Mouse (Mus musculus): ENCODE data around the gene Alox8. TPM values are rescaled to one million over a fixed set of nuclear protein-coding genes. Genes with fewer than 3 reads are reported as not detected.

The Alox8 gene
- polyA plus RNA-seq, 1 experiment from 2014 or later: 0.15 TPM

DNA sequence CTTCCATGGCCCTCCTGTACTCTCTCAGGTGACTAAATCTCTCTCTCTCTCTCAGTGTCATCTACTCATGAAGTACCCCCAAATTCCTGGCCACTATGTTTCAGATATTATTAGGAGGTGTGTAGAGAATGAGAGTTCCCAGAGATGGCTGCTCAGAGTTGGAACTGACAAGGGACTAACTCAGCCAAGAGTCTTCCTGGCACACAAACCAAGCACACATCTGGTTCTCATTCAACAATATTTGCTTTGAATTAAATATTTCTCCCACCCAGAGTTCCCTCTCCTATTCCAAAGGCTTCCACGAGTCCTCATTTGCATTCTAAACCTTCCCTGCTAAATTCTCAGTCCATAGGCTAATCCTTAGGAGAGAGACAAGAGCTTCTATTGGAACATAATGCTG lies 28.1 kb upstream of the Alox8 start:
- Histone ChIP-seq H3K9me3 (ENCODE audit: control insufficient read depth, low read length) (no peaks in the 10 kb centered on the region), H3K4me1 (replicated peaks; ENCODE audit: control insufficient read depth, insufficient read depth, low read length) (no peaks in the 10 kb centered on the region), H3K27ac (ENCODE audit: low read depth) (no peak overlapping the region), H3K36me3 (ENCODE audit: control insufficient read depth, insufficient read depth, low read length) (no peaks in the 10 kb centered on the region), H3K4me2 (ENCODE audit: low read length) (no peak overlapping the region), H3K9ac (ENCODE audit: low read length) (no peak overlapping the region), H3K27me3 (replicated peaks; ENCODE audit: control insufficient read depth, insufficient read depth, low read length) (0 out of 2 replicates have a peak, but pooled peaks cover 7% of the 10 kb centered on the region), H3K4me3 (ENCODE audit: low read depth, low read length) (no peak overlapping the region)
- ATAC-seq (replicated peaks; ENCODE audit: low FRiP score, low TSS enrichment, low read depth) (no peak), DNase-seq (ENCODE audit: low spot score) (no peak)
- WGBS: 84% methylated on average over 1 of the region's 1 CpGs

DNA sequence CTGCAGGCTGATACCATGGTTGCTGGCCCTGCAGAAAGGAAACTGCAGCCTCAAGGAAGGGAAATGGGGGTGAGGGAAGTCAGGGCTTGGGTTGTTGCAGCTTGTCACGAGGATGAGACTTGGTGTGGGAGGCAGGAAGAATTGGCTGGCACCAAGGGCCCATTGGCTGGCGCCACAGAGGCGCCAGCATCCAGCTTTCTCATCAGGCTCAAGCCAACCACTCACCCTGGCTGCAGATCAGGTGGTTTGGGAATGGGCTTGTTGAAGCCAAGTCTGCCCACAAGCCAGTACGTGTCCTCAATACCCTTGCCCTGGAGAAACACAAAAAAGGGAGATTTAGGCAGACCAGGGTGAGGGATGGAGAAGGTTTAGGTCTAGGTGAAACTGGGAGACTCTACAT lies 25.5 kb upstream of the Alox8 start:
- Histone ChIP-seq H3K9me3 (ENCODE audit: control insufficient read depth, low read length) (no peaks in the 10 kb centered on the region), H3K36me3 (ENCODE audit: control insufficient read depth, insufficient read depth, low read length) (no peaks in the 10 kb centered on the region), H3K27ac (ENCODE audit: low read depth) (no peak overlapping the region), H3K27me3 (replicated peaks; ENCODE audit: control insufficient read depth, insufficient read depth, low read length) (0 out of 2 replicates have a peak, but pooled peaks cover 7% of the 10 kb centered on the region), H3K4me3 (ENCODE audit: low read depth, low read length) (no peak overlapping the region), H3K9ac (ENCODE audit: low read length) (no peak overlapping the region), H3K4me2 (ENCODE audit: low read length) (no peak overlapping the region), H3K4me1 (replicated peaks; ENCODE audit: control insufficient read depth, insufficient read depth, low read length) (no peaks in the 10 kb centered on the region)
- WGBS: 82% methylated on average over 4 of the region's 4 CpGs
- ATAC-seq (replicated peaks; ENCODE audit: low FRiP score, low TSS enrichment, low read depth) (no peak), DNase-seq (ENCODE audit: low spot score) (no peak)

DNA sequence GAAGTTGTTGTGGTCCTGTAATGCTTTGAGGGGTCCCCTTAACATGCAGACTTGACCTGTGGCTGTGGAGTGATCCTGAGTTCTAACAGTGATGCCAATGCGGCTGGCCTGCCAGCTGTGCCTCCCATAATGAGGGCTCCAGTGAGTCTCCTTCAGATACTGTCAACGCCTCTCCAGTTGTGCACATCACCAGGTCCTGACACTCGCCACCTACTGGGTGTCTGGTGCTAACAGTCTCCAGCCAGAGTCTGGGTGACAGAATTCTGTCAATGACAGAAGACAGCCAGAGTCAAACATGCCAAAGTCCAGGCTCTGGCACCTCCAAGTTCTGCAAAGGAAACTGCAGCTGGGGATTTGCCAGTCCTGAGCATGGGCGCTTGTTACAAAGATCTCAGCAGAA lies 23.4 kb upstream of the Alox8 start:
- H3K27me3 ChIP-seq (replicated peaks; ENCODE audit: control insufficient read depth, insufficient read depth, low read length): no peaks in the 10 kb centered on the region
- no peak overlapping the region for H3K4me2 ChIP-seq (ENCODE audit: low read length)
- DNase-seq (ENCODE audit: low spot score) (no peak), ATAC-seq (replicated peaks; ENCODE audit: low FRiP score, low TSS enrichment, low read depth) (no peak)
- no peak overlapping the region for H3K9ac ChIP-seq (ENCODE audit: low read length)
- 69% methylated on average over 4 of the region's 4 CpGs for WGBS
- H3K9me3 ChIP-seq (ENCODE audit: control insufficient read depth, low read length): no peaks in the 10 kb centered on the region
- H3K4me1 ChIP-seq (replicated peaks; ENCODE audit: control insufficient read depth, insufficient read depth, low read length): no peaks in the 10 kb centered on the region
- no peaks in the 10 kb centered on the region for H3K36me3 ChIP-seq (ENCODE audit: control insufficient read depth, insufficient read depth, low read length)
- no peak overlapping the region for H3K27ac ChIP-seq (ENCODE audit: low read depth)
- no peak overlapping the region for H3K4me3 ChIP-seq (ENCODE audit: low read depth, low read length)

DNA sequence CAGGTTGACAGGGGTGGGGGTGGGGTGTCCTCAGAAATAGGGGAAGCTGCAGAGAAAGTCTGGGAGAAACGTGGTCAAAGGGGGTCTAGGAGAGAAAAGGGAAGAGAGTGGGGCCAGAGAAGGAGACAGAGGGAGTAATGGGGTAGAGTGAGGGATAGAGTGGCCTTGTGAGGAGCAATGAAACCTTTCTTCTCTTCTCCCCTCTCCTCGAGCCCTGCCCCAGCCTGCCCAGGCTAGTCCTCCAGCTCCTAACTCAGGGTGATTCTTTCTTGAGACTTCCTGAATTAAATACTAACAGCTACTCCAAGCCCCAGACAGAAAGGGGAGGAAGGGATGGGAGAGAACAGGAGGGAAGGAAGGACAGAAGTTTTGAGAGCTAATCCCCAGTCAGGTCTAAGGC lies 21.0 kb upstream of the Alox8 start:
- no peak overlapping the region for H3K4me2 ChIP-seq (ENCODE audit: low read length)
- no peak overlapping the region for H3K27ac ChIP-seq (ENCODE audit: low read depth)
- no peak overlapping the region for H3K9ac ChIP-seq (ENCODE audit: low read length)
- H3K4me1 ChIP-seq (replicated peaks; ENCODE audit: control insufficient read depth, insufficient read depth, low read length): no peaks in the 10 kb centered on the region
- no peaks in the 10 kb centered on the region for H3K27me3 ChIP-seq (replicated peaks; ENCODE audit: control insufficient read depth, insufficient read depth, low read length)
- no peaks in the 10 kb centered on the region for H3K9me3 ChIP-seq (ENCODE audit: control insufficient read depth, low read length)
- no peak overlapping the region for H3K4me3 ChIP-seq (ENCODE audit: low read depth, low read length)
- WGBS: 33% methylated on average over 2 of the region's 2 CpGs
- ATAC-seq (replicated peaks; ENCODE audit: low FRiP score, low TSS enrichment, low read depth): no peak
- no peak for DNase-seq (ENCODE audit: low spot score)
- no peaks in the 10 kb centered on the region for H3K36me3 ChIP-seq (ENCODE audit: control insufficient read depth, insufficient read depth, low read length)

DNA sequence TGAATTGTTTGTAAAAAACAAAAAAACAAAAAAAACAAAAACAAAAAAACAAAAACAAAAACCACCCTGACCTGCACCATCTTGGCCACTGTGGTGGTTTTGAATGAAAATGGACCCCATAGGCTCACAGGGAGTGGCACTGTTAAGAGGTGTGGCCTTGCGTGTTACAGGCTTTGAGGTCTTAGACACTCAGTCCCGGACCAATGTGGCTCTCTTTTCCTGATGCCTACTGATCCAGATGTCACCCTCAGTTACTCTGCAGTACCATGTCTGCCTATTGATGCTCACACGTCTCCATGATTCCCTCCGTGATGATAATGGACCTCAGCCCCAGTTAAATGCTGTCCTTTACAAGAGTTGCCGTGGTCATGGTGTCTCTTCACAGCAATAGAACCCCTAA lies 19.8 kb upstream of the Alox8 start:
- H3K4me1 ChIP-seq (replicated peaks; ENCODE audit: control insufficient read depth, insufficient read depth, low read length): no peaks in the 10 kb centered on the region
- no peak overlapping the region for H3K9ac ChIP-seq (ENCODE audit: low read length)
- no peak overlapping the region for H3K27ac ChIP-seq (ENCODE audit: low read depth)
- H3K36me3 ChIP-seq (ENCODE audit: control insufficient read depth, insufficient read depth, low read length): no peaks in the 10 kb centered on the region
- no peak overlapping the region for H3K4me3 ChIP-seq (ENCODE audit: low read depth, low read length)
- no peaks in the 10 kb centered on the region for H3K9me3 ChIP-seq (ENCODE audit: control insufficient read depth, low read length)
- WGBS: 83% methylated on average over 5 of the region's 5 CpGs
- no peak overlapping the region for H3K4me2 ChIP-seq (ENCODE audit: low read length)
- ATAC-seq (replicated peaks; ENCODE audit: low FRiP score, low TSS enrichment, low read depth): no peak
- DNase-seq (ENCODE audit: low spot score): no peak
- H3K27me3 ChIP-seq (replicated peaks; ENCODE audit: control insufficient read depth, insufficient read depth, low read length): no peaks in the 10 kb centered on the region

DNA sequence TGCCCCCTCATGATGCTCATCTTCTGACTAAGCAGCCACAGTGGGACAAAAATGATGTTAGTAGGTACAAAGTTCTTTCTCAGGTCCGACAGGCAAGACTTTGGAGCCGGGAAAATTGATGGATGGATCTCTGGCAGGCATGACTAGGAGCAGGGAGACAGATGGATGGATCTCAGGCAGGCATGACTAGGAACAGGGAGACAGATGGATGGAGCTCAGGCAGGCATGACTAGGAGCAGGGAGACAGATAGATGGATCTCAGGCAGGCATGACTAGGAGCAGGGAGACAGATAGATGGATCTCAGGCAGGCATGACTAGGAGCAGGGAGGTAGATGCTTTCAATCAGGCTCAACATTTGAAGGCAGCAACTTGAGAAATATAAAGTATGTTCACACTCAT lies 13.8 kb upstream of the Alox8 start:
- H3K36me3 ChIP-seq (ENCODE audit: control insufficient read depth, insufficient read depth, low read length): no peaks in the 10 kb centered on the region
- no peak overlapping the region for H3K4me3 ChIP-seq (ENCODE audit: low read depth, low read length)
- no peak overlapping the region for H3K4me2 ChIP-seq (ENCODE audit: low read length)
- ATAC-seq (replicated peaks; ENCODE audit: low FRiP score, low TSS enrichment, low read depth) (no peak), DNase-seq (ENCODE audit: low spot score) (no peak)
- H3K27ac ChIP-seq (ENCODE audit: low read depth): no peak overlapping the region
- no peaks in the 10 kb centered on the region for H3K4me1 ChIP-seq (replicated peaks; ENCODE audit: control insufficient read depth, insufficient read depth, low read length)
- H3K27me3 ChIP-seq (replicated peaks; ENCODE audit: control insufficient read depth, insufficient read depth, low read length): no peaks in the 10 kb centered on the region
- 24% methylated on average over 2 of the region's 2 CpGs for WGBS
- H3K9me3 ChIP-seq (ENCODE audit: control insufficient read depth, low read length): no peaks in the 10 kb centered on the region
- no peak overlapping the region for H3K9ac ChIP-seq (ENCODE audit: low read length)

DNA sequence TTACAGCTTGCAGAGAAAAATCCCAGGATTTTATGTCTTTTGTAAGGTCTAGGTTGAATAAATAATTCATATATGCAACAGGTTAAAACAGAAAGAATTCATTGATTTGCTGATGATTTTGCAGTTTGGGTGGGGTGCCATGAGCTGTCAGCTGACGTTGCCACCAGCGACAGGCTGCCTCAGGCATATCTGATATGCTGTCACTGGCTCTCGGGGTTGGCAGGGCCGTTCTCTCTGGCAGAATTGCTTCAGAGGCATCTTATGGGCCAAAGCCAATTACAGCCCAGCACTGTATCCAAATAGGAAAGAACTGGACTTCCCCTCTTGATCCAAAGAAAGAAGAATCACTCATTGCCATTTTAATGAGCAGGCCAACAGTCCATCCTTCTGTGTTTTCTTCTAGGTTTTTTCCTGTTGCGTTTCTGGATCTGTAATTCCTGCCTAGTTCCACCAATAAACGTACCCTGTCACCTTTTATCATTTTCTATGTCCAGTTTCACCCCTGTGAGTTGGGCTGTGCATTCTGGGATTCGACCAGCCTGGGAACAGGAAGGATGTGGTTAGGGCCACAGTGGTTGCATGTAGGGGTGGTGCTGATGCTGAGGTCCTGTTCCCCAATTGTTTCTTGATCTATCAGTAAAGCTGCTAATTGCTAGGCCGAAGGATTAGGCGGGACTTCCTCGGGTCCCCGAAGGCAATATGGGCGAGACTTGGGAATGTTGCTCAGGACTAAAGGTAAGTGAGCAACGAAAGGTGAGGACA lies 5.0 kb upstream of the Alox8 start:
- Histone ChIP-seq H3K9me3 (ENCODE audit: control insufficient read depth, low read length) (no peaks in the 10 kb centered on the region), H3K36me3 (ENCODE audit: control insufficient read depth, insufficient read depth, low read length) (no peaks in the 10 kb centered on the region), H3K27ac (ENCODE audit: low read depth) (no peak overlapping the region), H3K9ac (ENCODE audit: low read length) (no peak overlapping the region), H3K4me2 (ENCODE audit: low read length) (no peak overlapping the region), H3K4me1 (replicated peaks; ENCODE audit: control insufficient read depth, insufficient read depth, low read length) (no peaks in the 10 kb centered on the region), H3K27me3 (replicated peaks; ENCODE audit: control insufficient read depth, insufficient read depth, low read length) (peaks cover 11% of the 10 kb centered on the region), H3K4me3 (ENCODE audit: low read depth, low read length) (no peak overlapping the region)
- 85% methylated on average over 13 of the region's 13 CpGs for WGBS
- no peak for ATAC-seq (replicated peaks; ENCODE audit: low FRiP score, low TSS enrichment, low read depth)
- DNase-seq (ENCODE audit: low spot score): no peak

DNA sequence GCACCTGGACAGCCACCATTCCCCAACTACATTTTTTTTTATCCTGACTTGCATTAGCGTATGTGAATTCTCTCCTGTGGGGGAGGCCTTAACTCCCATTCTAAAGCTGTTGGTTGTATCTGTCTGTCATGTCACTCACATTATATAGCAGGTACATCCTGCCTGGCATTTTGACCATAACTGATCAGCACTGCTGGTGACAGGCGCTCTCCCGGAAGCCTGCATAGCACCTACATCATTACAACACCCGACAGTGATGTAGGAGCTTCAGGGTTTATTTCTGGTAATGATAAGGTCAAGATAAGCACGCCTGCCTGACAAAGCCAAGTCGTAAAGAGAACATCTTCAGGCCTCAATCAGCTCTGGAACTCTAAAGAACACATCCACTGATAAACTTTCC lies 2.6 kb upstream of the Alox8 start:
- 42% methylated on average over 6 of the region's 6 CpGs for WGBS
- ATAC-seq (replicated peaks; ENCODE audit: low FRiP score, low TSS enrichment, low read depth) (no peak), DNase-seq (ENCODE audit: low spot score) (no peak)
- H3K27ac ChIP-seq (ENCODE audit: low read depth): no peak overlapping the region
- H3K4me3 ChIP-seq (ENCODE audit: low read depth, low read length): no peak overlapping the region
- no peak overlapping the region for H3K4me2 ChIP-seq (ENCODE audit: low read length)
- no peak overlapping the region for H3K9ac ChIP-seq (ENCODE audit: low read length)
- no peaks in the 10 kb centered on the region for H3K36me3 ChIP-seq (ENCODE audit: control insufficient read depth, insufficient read depth, low read length)
- no peaks in the 10 kb centered on the region for H3K4me1 ChIP-seq (replicated peaks; ENCODE audit: control insufficient read depth, insufficient read depth, low read length)
- peaks cover 30% of the 10 kb centered on the region for H3K27me3 ChIP-seq (replicated peaks; ENCODE audit: control insufficient read depth, insufficient read depth, low read length)
- no peaks in the 10 kb centered on the region for H3K9me3 ChIP-seq (ENCODE audit: control insufficient read depth, low read length)

DNA sequence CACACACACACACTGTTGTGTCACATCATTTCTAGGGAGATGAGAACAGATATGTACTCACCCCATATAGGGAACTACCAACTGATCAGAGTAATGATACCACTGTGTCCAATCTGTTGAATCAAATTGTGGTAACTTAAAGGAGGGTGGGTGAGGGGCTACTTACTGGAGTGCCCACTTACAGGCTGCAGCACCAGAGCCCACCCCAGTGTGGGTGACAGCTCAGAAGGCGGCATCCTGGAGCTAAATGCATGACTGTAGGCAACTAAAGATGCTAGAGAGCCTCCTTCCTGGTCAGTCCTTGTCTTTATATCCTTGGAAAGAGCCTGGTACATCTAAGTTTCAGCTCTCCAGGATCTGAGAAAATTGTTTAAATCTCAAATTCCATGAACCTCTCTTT lies 1.6 kb upstream of the Alox8 start:
- H3K27ac ChIP-seq (ENCODE audit: low read depth): no peak overlapping the region
- no peak overlapping the region for H3K9ac ChIP-seq (ENCODE audit: low read length)
- H3K9me3 ChIP-seq (ENCODE audit: control insufficient read depth, low read length): no peaks in the 10 kb centered on the region
- DNase-seq (ENCODE audit: low spot score) (no peak), ATAC-seq (replicated peaks; ENCODE audit: low FRiP score, low TSS enrichment, low read depth) (no peak)
- no peak overlapping the region for H3K4me3 ChIP-seq (ENCODE audit: low read depth, low read length)
- peaks cover 30% of the 10 kb centered on the region for H3K27me3 ChIP-seq (replicated peaks; ENCODE audit: control insufficient read depth, insufficient read depth, low read length)
- no peaks in the 10 kb centered on the region for H3K4me1 ChIP-seq (replicated peaks; ENCODE audit: control insufficient read depth, insufficient read depth, low read length)
- WGBS: 88% methylated on average over 1 of the region's 1 CpGs
- no peaks in the 10 kb centered on the region for H3K36me3 ChIP-seq (ENCODE audit: control insufficient read depth, insufficient read depth, low read length)
- no peak overlapping the region for H3K4me2 ChIP-seq (ENCODE audit: low read length)
